Mouse (Mus musculus) intestine, embryonic 14.5 days (tissue): ENCODE results near the gene Cntnap1. TPM values are rescaled to one million over a fixed set of nuclear protein-coding genes. Genes with fewer than 3 reads are reported as not detected.
A peak's percentile ranks its signal among the peaks of the same experiment; 100 is the strongest.

Experiments
- ATAC-seq: fragments of 200-750 bp; cut with Nextera tagmentation; replicated peaks from 2 replicates; pipeline ENCODE4 v1.8.0; 2017; ENCODE audit warnings: low read depth, moderate number of reproducible peaks, moderate TSS enrichment, moderate library complexity; ENCODE audit not compliant: low FRiP score, low TSS enrichment
- DNase-seq: peaks from one replicate; pipeline ENCODE4 v3.0.0-alpha.2; 2018; ENCODE audit warnings: low spot score
- H3K27ac ChIP-seq: fragments of 300-500 bp; sonication (generic); 2 replicates; pipeline ENCODE4 v1.5.1; 2014; ENCODE audit warnings: low read depth, mild to moderate bottlenecking, control low read depth
- H3K27me3 ChIP-seq: fragments of 300-500 bp; sonication (generic); replicated peaks from 2 replicates; pipeline ENCODE4 v1.6.1; 2014; ENCODE audit warnings: low read length, control low read depth; ENCODE audit not compliant: control insufficient read depth, insufficient read depth
- H3K36me3 ChIP-seq: fragments of 300-500 bp; sonication (generic); 2 replicates; pipeline ENCODE4 v1.6.1; 2014; ENCODE audit warnings: low read length, control low read depth; ENCODE audit not compliant: control insufficient read depth, insufficient read depth
- H3K4me1 ChIP-seq: fragments of 300-500 bp; sonication (generic); replicated peaks from 2 replicates; pipeline ENCODE4 v1.6.1; 2014; ENCODE audit warnings: low read length, control low read depth, mixed read lengths; ENCODE audit not compliant: control insufficient read depth, insufficient read depth
- H3K4me2 ChIP-seq: fragments of 300-500 bp; sonication (generic); 2 replicates; pipeline ENCODE4 v1.6.1; 2014; ENCODE audit warnings: low read length
- H3K4me3 ChIP-seq: fragments of 300-500 bp; sonication (generic); 2 replicates; pipeline ENCODE4 v1.5.1; 2014; ENCODE audit warnings: low read depth, low read length, control low read depth, mixed read lengths
- H3K9ac ChIP-seq: fragments of 300-500 bp; sonication (generic); 2 replicates; pipeline ENCODE4 v1.6.1; 2014; ENCODE audit warnings: mild to moderate bottlenecking, low read length
- H3K9me3 ChIP-seq: fragments of 300-500 bp; sonication (generic); 2 replicates; pipeline ENCODE4 v1.6.1; 2016; ENCODE audit warnings: low read length, control low read depth; ENCODE audit not compliant: control insufficient read depth
- WGBS: fragments of 180-500 bp; shearing (Covaris S2); extraction: QIAGEN DNeasy Blood & Tissue Kit; methylation state at CpG from one replicate; pipeline ENCODE4 v1.1.7; 2014; 5-methylcytosine and 5-hydroxymethylcytosine counted together
- polyA plus RNA-seq: library from polyadenylated mRNA; unstranded; fragments of >200 nt; fragmentation: Nextera tagmentation; extraction: Ambion mirVana; gene quantifications from 2 replicates; pipeline ENCODE4 v1.2.1, GENCODE M21; 2014

Cntnap1 gene
- polyA plus RNA-seq, 1 experiment from 2014 or later: 1.4 TPM

- H3K27ac ChIP-seq: no peak overlapping the region
- DNase-seq: no peak
- ATAC-seq: peak; percentile 9; the same call in 1 of the 2 replicates
- H3K9ac ChIP-seq: no peak overlapping the region
- peaks cover 35% of the 10 kb centered on the region for H3K4me1 ChIP-seq
- no peaks in the 10 kb centered on the region for H3K9me3 ChIP-seq
- peaks cover 38% of the 10 kb centered on the region for H3K27me3 ChIP-seq
- no peaks in the 10 kb centered on the region for H3K36me3 ChIP-seq
- H3K4me2 ChIP-seq: peak overlapping the region; percentile 51
- H3K4me3 ChIP-seq: 0 out of 2 replicates have a peak overlapping the region, but pooled peaks have one; percentile 2
- WGBS: 32% methylated on average over 22 of the region's 22 CpGs
Measured at GRCm38 (mm10) chr11:101176933-101177773, 6.8 kb downstream of the Cntnap1 start.

GRCm38 (mm10) chr11:101178061-101179058, 8.0 kb downstream of the Cntnap1 start:
- no peak overlapping the region for H3K4me3 ChIP-seq
- DNase-seq (no peak), ATAC-seq (no peak)
- WGBS: 60% methylated on average over 36 of the region's 36 CpGs
- H3K4me1 ChIP-seq: peaks cover 25% of the 10 kb centered on the region
- H3K9ac ChIP-seq: no peak overlapping the region
- H3K36me3 ChIP-seq: no peaks in the 10 kb centered on the region
- peaks cover 38% of the 10 kb centered on the region for H3K27me3 ChIP-seq
- no peaks in the 10 kb centered on the region for H3K9me3 ChIP-seq
- no peak overlapping the region for H3K27ac ChIP-seq
- H3K4me2 ChIP-seq: no peak overlapping the region

GRCm38 (mm10) chr11:101179306-101179705, 9.0 kb downstream of the Cntnap1 start:
- Histone ChIP-seq H3K36me3 (no peaks in the 10 kb centered on the region), H3K4me1 (peaks cover 18% of the 10 kb centered on the region), H3K4me3 (no peak overlapping the region), H3K4me2 (no peak overlapping the region), H3K9me3 (no peaks in the 10 kb centered on the region), H3K27ac (no peak overlapping the region), H3K27me3 (peaks cover 38% of the 10 kb centered on the region), H3K9ac (no peak overlapping the region)
- WGBS: 82% methylated on average over 15 of the region's 15 CpGs
- DNase-seq (no peak), ATAC-seq (no peak)

- H3K36me3 ChIP-seq: no peaks in the 10 kb centered on the region
- no peak overlapping the region for H3K27ac ChIP-seq
- no peaks in the 10 kb centered on the region for H3K9me3 ChIP-seq
- WGBS: 59% methylated on average over 17 of the region's 17 CpGs
- H3K4me1 ChIP-seq: peaks cover 15% of the 10 kb centered on the region
- ATAC-seq: no peak
- no peak for DNase-seq
- H3K27me3 ChIP-seq: peaks cover 34% of the 10 kb centered on the region
- no peak overlapping the region for H3K4me3 ChIP-seq
- H3K4me2 ChIP-seq: no peak overlapping the region
- H3K9ac ChIP-seq: no peak overlapping the region
Measured at GRCm38 (mm10) chr11:101180261-101180660, 9.9 kb downstream of the Cntnap1 start.

- Histone ChIP-seq H3K27ac (no peak overlapping the region), H3K4me2 (no peak overlapping the region), H3K4me3 (no peak overlapping the region), H3K9me3 (no peaks in the 10 kb centered on the region), H3K9ac (no peak overlapping the region), H3K27me3 (peaks cover 32% of the 10 kb centered on the region), H3K4me1 (peaks cover 12% of the 10 kb centered on the region), H3K36me3 (no peaks in the 10 kb centered on the region)
- WGBS: 43% methylated on average over 10 of the region's 10 CpGs
- ATAC-seq (no peak), DNase-seq (peak; percentile 93)
Measured at GRCm38 (mm10) chr11:101180846-101181740, 10.8 kb downstream of the Cntnap1 start.

GRCm38 (mm10) chr11:101181961-101182360, 11.6 kb downstream of the Cntnap1 start:
- H3K36me3 ChIP-seq: no peaks in the 10 kb centered on the region
- H3K4me2 ChIP-seq: no peak overlapping the region
- ATAC-seq: no peak
- no peak overlapping the region for H3K4me3 ChIP-seq
- peaks cover 25% of the 10 kb centered on the region for H3K27me3 ChIP-seq
- WGBS: 93% methylated on average over 11 of the region's 11 CpGs
- peaks cover 4% of the 10 kb centered on the region; the same call in 1 of the 2 replicates for H3K4me1 ChIP-seq
- H3K27ac ChIP-seq: no peak overlapping the region
- DNase-seq: no peak
- H3K9ac ChIP-seq: no peak overlapping the region
- H3K9me3 ChIP-seq: no peaks in the 10 kb centered on the region

- H3K4me2 ChIP-seq: no peak overlapping the region
Measured at GRCm38 (mm10) chr11:101182771-101183517, 12.6 kb downstream of the Cntnap1 start.

More at GRCm38 (mm10) chr11:101182771-101183517, 12.6 kb downstream of the Cntnap1 start:
- H3K9ac ChIP-seq: no peak overlapping the region
- ATAC-seq (no peak), DNase-seq (no peak)
- H3K4me3 ChIP-seq: no peak overlapping the region
- H3K27me3 ChIP-seq: peaks cover 15% of the 10 kb centered on the region
- 77% methylated on average over 14 of the region's 14 CpGs for WGBS
- no peaks in the 10 kb centered on the region for H3K9me3 ChIP-seq
- no peaks in the 10 kb centered on the region for H3K36me3 ChIP-seq
- no peak overlapping the region for H3K27ac ChIP-seq
- no peaks in the 10 kb centered on the region for H3K4me1 ChIP-seq
